Mouse (Mus musculus): ENCODE data around the gene Twf2. TPM values are rescaled to one million over a fixed set of nuclear protein-coding genes. Genes with fewer than 3 reads are reported as not detected.
A peak's percentile ranks its signal among the peaks of the same experiment; 100 is the strongest.

The Twf2 gene
- polyA plus RNA-seq (2012; fragmentation: generic; extraction: Trizol): 54.7 TPM
- long read RNA-seq, experiment 1, transcript Twf2-201 (9 exons, 1,596 nt): major isoform, 41 of 51 reads
- long read RNA-seq, experiment 1, partial matches to known transcripts: 3 of 51 reads
- long read RNA-seq, experiment 1, other reads (novel, unspliced or antisense): 5 of 51 reads
- long read RNA-seq, experiment 2, transcript Twf2-201 (9 exons, 1,596 nt): major isoform, 131 of 140 reads
- long read RNA-seq, experiment 2, partial matches to known transcripts: 1 of 140 reads
- long read RNA-seq, experiment 2, other reads (novel, unspliced or antisense): 7 of 140 reads

GRCm38 (mm10) chr9:106202819-106203636 is at the start of gene Twf2:
Twf2 (plus strand) TSS chr9:106203108.
- Histone ChIP-seq H3K4me3 (ENCODE audit: insufficient read depth, poor library complexity, severe bottlenecking) (peak within 1 kb of the TSS; percentile 43), H3ac (ENCODE audit: control insufficient read depth, insufficient read length, low read depth) (peak within 1 kb of the TSS; percentile 89), H3K79me3 (ENCODE audit: low read depth) (no peaks in the 10 kb centered on the region), H3K27me3 (ENCODE audit: control insufficient read depth, insufficient read depth, insufficient read length) (no peaks in the 10 kb centered on the region), H3K36me3 (ENCODE audit: control insufficient read depth, insufficient read depth) (no peaks in the 10 kb centered on the region), H3K79me2 (ENCODE audit: control insufficient read depth, insufficient read depth) (no peaks in the 10 kb centered on the region)
- TF ChIP-seq FOSL1 (IDR thresholded peaks at IDR 0.05; ENCODE audit: insufficient read depth, low read length, poor library complexity, severe bottlenecking): no peak
- TF ChIP-seq USF1 (IDR thresholded peaks at IDR 0.05; ENCODE audit: low read depth): no peak
- no peak for TF ChIP-seq MYOD1 (IDR thresholded peaks at IDR 0.05; ENCODE audit: control insufficient read depth, insufficient read length, low read depth)
- no peak for TF ChIP-seq CTCF (IDR thresholded peaks at IDR 0.05; ENCODE audit: control insufficient read depth, insufficient read depth, insufficient read length)
- TF ChIP-seq MYOG (IDR thresholded peaks at IDR 0.05; ENCODE audit: control insufficient read depth, extremely low read depth, insufficient read length): no peak
- no peak for TF ChIP-seq MAX (IDR thresholded peaks at IDR 0.05)
- TF ChIP-seq CEBPB (IDR thresholded peaks at IDR 0.05; ENCODE audit: low read depth): no peak

- no peak for TF ChIP-seq CTCF (IDR thresholded peaks at IDR 0.05; ENCODE audit: control insufficient read depth, insufficient read depth, insufficient read length)
- no peak for TF ChIP-seq MYOD1 (IDR thresholded peaks at IDR 0.05; ENCODE audit: control insufficient read depth, insufficient read length, low read depth)
- no peak for TF ChIP-seq MAX (IDR thresholded peaks at IDR 0.05)
- TF ChIP-seq USF1 (IDR thresholded peaks at IDR 0.05; ENCODE audit: low read depth): no peak
- no peak for TF ChIP-seq FOSL1 (IDR thresholded peaks at IDR 0.05; ENCODE audit: insufficient read depth, low read length, poor library complexity, severe bottlenecking)
- no peak for TF ChIP-seq MYOG (IDR thresholded peaks at IDR 0.05; ENCODE audit: control insufficient read depth, extremely low read depth, insufficient read length)
- no peak for TF ChIP-seq CEBPB (IDR thresholded peaks at IDR 0.05; ENCODE audit: low read depth)
- Histone ChIP-seq H3ac (ENCODE audit: control insufficient read depth, insufficient read length, low read depth) (no peak overlapping the region), H3K4me3 (ENCODE audit: insufficient read depth, poor library complexity, severe bottlenecking) (no peak overlapping the region), H3K27me3 (ENCODE audit: control insufficient read depth, insufficient read depth, insufficient read length) (peaks cover 35% of the 10 kb centered on the region), H3K79me3 (ENCODE audit: low read depth) (no peaks in the 10 kb centered on the region), H3K36me3 (ENCODE audit: control insufficient read depth, insufficient read depth) (no peaks in the 10 kb centered on the region), H3K79me2 (ENCODE audit: control insufficient read depth, insufficient read depth) (no peaks in the 10 kb centered on the region)
Measured at GRCm38 (mm10) chr9:106154106-106154505, 48.8 kb upstream of the Twf2 start.

- TF ChIP-seq MYOD1 (IDR thresholded peaks at IDR 0.05; ENCODE audit: control insufficient read depth, insufficient read length, low read depth) (no peak), CTCF (IDR thresholded peaks at IDR 0.05; ENCODE audit: control insufficient read depth, insufficient read depth, insufficient read length) (peak; percentile 22), MAX (IDR thresholded peaks at IDR 0.05) (no peak)
- H3K27me3 ChIP-seq (ENCODE audit: control insufficient read depth, insufficient read depth, insufficient read length): peaks cover 15% of the 10 kb centered on the region
- no peak overlapping the region for H3K4me3 ChIP-seq (ENCODE audit: insufficient read depth, poor library complexity, severe bottlenecking)
- no peak overlapping the region for H3ac ChIP-seq (ENCODE audit: control insufficient read depth, insufficient read length, low read depth)
- no peaks in the 10 kb centered on the region for H3K79me3 ChIP-seq (ENCODE audit: low read depth)
- no peaks in the 10 kb centered on the region for H3K36me3 ChIP-seq (ENCODE audit: control insufficient read depth, insufficient read depth)
- no peaks in the 10 kb centered on the region for H3K79me2 ChIP-seq (ENCODE audit: control insufficient read depth, insufficient read depth)
Measured at GRCm38 (mm10) chr9:106156419-106156818, 46.5 kb upstream of the Twf2 start.

- TF ChIP-seq CEBPB (IDR thresholded peaks at IDR 0.05; ENCODE audit: low read depth): no peak
- TF ChIP-seq FOSL1 (IDR thresholded peaks at IDR 0.05; ENCODE audit: insufficient read depth, low read length, poor library complexity, severe bottlenecking): no peak
- TF ChIP-seq MYOD1 (IDR thresholded peaks at IDR 0.05; ENCODE audit: control insufficient read depth, insufficient read length, low read depth): no peak
- TF ChIP-seq USF1 (IDR thresholded peaks at IDR 0.05; ENCODE audit: low read depth): no peak
- TF ChIP-seq MAX (IDR thresholded peaks at IDR 0.05): no peak
- TF ChIP-seq MYOG (IDR thresholded peaks at IDR 0.05; ENCODE audit: control insufficient read depth, extremely low read depth, insufficient read length): no peak
- no peak for TF ChIP-seq CTCF (IDR thresholded peaks at IDR 0.05; ENCODE audit: control insufficient read depth, insufficient read depth, insufficient read length)
- Histone ChIP-seq H3K79me3 (ENCODE audit: low read depth) (no peaks in the 10 kb centered on the region), H3ac (ENCODE audit: control insufficient read depth, insufficient read length, low read depth) (no peak overlapping the region), H3K27me3 (ENCODE audit: control insufficient read depth, insufficient read depth, insufficient read length) (peaks cover 13% of the 10 kb centered on the region), H3K4me3 (ENCODE audit: insufficient read depth, poor library complexity, severe bottlenecking) (no peak overlapping the region), H3K36me3 (ENCODE audit: control insufficient read depth, insufficient read depth) (no peaks in the 10 kb centered on the region), H3K79me2 (ENCODE audit: control insufficient read depth, insufficient read depth) (no peaks in the 10 kb centered on the region)
Measured at GRCm38 (mm10) chr9:106156921-106157622, 45.8 kb upstream of the Twf2 start.

GRCm38 (mm10) chr9:106157623-106157925 is 45.3 kb upstream of the Twf2 start:
- H3ac ChIP-seq (ENCODE audit: control insufficient read depth, insufficient read length, low read depth): no peak overlapping the region

More at GRCm38 (mm10) chr9:106157623-106157925, 45.3 kb upstream of the Twf2 start:
- TF ChIP-seq MYOD1 (IDR thresholded peaks at IDR 0.05; ENCODE audit: control insufficient read depth, insufficient read length, low read depth): no peak
- no peak for TF ChIP-seq MAX (IDR thresholded peaks at IDR 0.05)
- TF ChIP-seq CEBPB (IDR thresholded peaks at IDR 0.05; ENCODE audit: low read depth): no peak
- TF ChIP-seq CTCF (IDR thresholded peaks at IDR 0.05; ENCODE audit: control insufficient read depth, insufficient read depth, insufficient read length): no peak
- TF ChIP-seq MYOG (IDR thresholded peaks at IDR 0.05; ENCODE audit: control insufficient read depth, extremely low read depth, insufficient read length): no peak
- TF ChIP-seq FOSL1 (IDR thresholded peaks at IDR 0.05; ENCODE audit: insufficient read depth, low read length, poor library complexity, severe bottlenecking): no peak
- TF ChIP-seq USF1 (IDR thresholded peaks at IDR 0.05; ENCODE audit: low read depth): no peak
- no peaks in the 10 kb centered on the region for H3K79me2 ChIP-seq (ENCODE audit: control insufficient read depth, insufficient read depth)
- H3K36me3 ChIP-seq (ENCODE audit: control insufficient read depth, insufficient read depth): no peaks in the 10 kb centered on the region
- H3K4me3 ChIP-seq (ENCODE audit: insufficient read depth, poor library complexity, severe bottlenecking): no peak overlapping the region
- H3K79me3 ChIP-seq (ENCODE audit: low read depth): no peaks in the 10 kb centered on the region
- H3K27me3 ChIP-seq (ENCODE audit: control insufficient read depth, insufficient read depth, insufficient read length): peaks cover 8% of the 10 kb centered on the region

All from C2C12 (cell line).